Mouse (Mus musculus) kidney, adult 18-20 months (tissue): ENCODE results near the gene Pvr.

Experiments
- DNase-seq: peaks from one replicate; pipeline ENCODE4 v3.0.0; 2021

Gene Pvr

DNA sequence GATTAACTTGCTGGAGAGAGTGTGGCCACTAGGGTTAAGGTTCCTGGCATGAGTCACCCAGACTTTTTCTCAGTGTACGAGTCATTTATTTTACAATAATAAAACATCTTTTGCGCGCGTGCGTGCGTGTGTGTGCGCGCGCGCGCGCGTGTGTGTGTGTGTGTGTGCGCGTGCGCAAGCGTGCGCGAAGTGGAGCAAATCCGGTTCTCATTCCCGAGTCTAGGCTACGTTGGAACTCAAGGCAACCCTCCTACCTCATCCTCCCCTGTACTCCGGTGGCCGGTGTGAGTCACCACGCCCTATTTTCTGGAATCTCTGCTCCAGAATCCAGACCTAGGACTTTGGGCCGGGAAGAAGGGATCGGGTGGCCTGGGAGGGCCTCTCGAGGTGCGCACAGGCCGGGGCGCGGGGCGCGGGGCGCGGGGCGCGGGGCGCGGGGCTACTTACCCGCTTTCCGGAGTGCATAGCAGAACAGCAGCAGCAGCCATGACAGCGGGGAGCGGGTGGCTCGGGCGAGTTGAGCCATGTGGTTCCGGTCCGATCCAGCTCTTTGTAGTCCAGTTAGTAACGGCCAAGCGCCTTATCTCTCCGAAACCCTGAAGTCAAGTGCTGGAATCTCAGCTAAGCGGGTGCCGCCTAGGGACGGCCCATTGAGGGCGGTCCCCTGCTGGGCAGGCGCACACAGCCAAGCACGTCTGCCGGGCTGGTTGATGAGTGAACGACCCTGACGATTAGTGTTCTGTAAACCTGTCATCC lies at the start of gene Pvr:
Gene Pvr (minus strand): TSS at position 655 of the 756 bp plus-strand sequence.
- DNase-seq, result peak; percentile 84

DNA sequence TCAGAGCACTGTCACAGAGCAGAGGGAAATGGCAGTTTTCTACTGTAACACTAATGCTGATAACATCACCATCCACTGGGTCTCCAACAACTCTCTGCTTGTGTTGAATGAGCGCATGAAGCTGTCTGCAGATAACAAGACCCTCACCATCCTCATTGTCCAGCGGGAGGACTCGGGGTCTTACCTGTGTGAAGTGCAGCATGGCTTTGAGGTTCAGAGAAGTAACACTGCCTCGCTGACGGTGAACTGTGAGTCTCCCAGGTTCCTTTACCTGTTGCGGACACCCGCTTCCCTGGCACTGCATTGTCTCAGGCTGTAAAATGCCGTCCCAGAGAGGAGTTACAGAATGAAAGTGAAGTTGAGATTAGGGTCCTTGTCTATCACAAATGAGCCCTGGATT lies 49.2 kb upstream of the Pvr start:
- DNase-seq, result no peak

DNA sequence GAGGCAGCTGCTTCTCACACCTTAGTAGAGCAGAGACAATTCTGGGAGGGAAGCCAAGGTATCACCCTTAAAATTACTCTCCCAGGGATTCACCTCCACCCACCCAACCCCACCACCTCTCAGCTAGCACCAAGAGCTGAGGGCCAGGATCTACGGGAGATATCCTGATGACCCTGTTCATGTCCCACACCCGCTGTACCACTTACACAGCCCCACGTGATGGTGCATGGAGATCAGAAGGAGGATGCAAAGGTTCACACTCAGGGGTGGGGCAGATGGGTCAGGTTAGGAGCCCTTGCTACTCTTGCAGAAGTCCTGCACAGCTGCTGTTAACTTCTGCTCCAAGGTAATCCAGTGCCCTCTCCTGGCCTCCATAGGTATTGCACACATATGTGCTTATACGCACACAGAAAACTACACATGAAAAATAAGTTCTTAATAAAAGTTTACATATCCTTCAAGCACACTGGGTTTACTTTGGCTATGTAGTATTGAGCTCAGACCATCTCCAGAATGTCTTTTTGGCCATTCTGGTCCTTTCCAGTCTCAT lies 48.7 kb upstream of the Pvr start:
- no peak for DNase-seq

DNA sequence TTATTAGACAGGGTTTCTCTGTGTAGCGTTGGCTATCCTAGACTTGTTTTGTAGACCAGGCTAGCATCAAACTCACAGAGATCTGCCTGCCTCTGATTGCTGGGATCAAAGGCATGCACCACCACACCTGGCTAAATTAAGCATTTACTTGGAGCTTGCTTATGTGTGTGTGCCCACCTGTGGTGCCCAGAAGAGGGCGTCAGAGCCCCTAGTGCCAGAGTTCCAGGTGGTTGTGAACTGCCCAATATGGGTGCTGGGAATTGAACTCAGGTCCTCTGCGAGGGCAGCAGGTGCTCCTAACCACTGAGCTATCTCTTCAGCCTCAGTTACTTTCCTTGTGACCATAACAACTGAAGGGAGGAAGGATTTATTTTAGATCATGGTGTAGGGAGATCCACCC lies 48.1 kb upstream of the Pvr start:
- no peak for DNase-seq

DNA sequence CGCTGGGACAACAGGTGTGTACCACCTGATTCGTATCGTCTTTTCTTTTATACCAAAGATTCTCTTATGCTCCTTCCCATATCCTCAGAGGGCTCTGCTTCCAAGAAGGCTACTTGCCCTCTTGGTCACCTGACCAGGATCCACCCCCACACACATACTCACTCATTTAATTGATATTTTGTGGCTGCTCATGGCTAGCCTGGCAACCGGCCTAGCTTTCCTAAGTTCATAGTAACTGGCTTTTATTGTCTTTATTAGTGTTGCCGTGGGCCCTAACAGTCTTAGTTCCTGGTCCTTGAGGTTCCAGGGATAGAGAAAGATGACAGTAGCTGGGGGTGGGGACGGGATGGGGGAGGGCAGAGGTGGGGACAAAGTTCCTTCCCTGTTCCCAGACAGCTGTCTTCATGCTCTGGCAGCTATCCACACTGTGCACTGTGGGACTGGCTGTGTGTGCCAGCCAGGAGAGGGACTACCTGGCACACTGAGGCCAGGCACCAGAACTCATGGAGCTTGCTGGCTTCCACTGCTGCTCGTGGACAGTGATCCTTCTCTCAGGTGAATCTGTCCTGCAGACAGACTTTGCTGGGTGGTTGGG lies 44.1 kb upstream of the Pvr start, which contains the start of gene Ceacam20:
Gene Ceacam20 (plus strand): TSS at position 428 of the 595 bp plus-strand sequence.
- peak; percentile 25 for DNase-seq

DNA sequence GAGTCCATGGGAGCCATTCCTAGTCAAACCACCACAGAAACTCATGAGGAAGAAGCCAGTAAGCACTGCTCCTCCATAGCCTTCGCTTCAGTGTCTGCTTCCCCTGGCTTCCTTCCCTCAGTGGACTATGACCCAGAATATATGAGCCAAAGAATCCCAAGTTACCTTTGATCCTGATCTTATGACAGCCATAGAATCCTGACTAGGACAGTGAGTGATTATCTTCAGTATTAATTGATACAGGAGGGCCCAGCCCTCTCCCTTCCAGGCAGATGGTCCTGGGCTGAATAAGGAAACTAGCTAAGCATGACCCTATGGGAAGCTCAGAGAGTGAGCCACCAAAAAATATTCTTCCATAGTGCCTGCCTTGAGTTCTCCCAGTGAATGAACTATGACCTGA lies 41.5 kb upstream of the Pvr start:
- DNase-seq, result no peak

DNA sequence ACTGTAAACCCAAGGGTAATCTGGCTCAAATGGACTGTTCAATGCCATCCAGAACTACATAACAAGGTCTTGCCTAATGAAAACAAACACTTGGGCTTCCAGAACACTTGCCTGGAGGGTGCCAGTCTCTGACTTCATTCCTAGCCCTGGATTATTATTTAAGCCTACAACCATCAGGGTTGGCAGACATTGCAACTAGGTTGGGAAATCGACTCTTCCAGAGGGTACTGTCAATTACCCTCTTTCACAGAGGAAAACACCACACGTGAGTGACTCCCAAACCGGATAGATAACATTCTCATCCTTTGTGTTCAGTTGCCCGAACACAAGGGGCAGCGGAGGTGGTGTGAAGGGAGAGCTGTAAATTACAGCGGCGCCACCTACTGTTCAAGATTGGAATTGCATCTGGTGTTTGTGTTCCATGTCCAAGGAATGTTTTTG lies 35.4 kb upstream of the Pvr start:
- DNase-seq, result peak; percentile 93

DNA sequence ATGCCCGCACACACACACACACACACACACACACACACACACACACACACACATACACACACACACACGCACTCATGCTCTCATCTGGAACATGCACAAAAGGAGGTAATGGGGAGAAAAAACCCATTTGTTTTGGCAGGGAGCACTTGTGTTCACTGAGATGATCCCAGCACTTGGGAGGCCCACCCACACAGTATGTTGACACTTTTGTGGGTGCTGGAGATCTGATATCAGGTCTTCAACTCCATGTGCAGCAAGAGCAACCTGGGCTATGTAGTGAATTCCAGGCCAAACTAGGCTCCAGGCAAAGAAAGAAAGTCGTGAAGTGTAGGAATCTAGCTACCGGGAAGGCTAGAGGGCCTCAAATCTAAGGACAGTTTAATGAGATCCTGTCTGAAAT lies 34.9 kb upstream of the Pvr start:
- DNase-seq, result no peak

DNA sequence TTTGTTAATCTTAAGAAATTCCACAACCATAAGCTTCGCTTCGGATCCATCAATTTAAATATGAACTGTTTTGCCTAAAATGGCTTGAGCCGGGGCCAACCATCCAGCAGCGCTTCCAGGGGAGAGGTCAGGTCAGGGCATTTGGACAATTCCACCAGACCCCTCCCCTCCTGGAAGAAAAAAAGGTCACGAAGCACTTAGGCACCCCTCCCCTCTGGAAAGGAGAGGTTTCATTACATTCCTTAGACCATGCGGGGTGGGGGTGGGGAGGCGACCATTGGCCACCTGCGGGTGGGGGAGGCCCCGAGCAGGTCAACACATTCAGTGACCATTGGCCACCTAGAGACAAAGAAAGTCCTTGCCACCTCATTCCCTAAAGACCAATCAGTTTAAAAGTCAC lies 32.1 kb upstream of the Pvr start:
- no peak for DNase-seq

DNA sequence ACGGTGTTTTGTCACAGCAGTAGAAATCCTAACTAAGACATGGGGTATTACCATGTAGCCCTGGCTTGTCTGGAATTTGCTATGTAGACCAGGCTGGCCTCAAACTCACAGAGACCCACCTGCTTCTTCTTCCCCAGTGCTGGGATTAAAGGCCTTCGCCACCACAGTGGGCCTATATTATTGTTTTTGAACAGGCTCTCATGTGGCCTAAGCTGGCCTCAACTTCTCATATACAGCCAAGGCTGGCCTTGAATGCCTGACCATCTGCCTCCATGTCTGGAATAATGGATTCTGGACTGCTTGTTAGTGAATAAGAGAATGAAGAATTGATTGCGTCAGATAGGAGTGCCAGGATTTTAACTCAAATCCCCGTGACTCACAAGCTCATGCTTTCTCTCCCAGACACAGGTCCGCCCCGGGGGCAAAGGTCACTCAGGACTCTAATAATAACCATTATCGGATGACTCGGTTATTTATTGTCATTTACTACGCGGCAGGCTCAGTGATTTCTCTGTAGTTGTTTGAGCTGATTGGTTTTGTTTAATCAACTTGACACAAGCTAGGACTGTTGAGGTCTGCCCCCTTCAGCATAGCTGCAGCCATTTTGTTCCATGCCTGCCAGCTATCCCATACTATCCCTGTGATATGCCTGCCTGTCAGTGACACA lies 31.5 kb upstream of the Pvr start:
- peak; percentile 29 for DNase-seq

DNA sequence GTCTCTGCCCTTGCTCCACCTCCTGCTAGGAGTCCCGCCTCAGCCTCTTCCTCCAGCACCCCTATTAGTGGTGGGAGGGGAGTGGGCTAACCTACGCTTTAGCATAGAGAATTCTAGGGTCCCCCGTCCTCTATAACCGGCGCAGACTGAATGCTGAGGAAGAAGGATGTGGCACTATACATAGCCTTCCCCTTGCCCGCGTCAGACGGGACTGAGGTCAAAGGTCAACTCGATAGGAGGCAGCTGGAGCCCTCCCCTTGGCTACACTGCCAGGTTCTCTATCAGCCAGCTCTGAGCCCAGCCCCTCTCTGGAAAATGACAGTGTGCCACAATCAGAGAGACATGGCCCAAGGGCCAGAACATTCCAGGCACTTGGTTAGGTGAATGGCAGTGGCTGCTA lies 29.6 kb upstream of the Pvr start, which contains the start of gene Igsf23:
Gene Igsf23 (minus strand): TSS at position 168 of the 400 bp plus-strand sequence.
- no peak for DNase-seq

DNA sequence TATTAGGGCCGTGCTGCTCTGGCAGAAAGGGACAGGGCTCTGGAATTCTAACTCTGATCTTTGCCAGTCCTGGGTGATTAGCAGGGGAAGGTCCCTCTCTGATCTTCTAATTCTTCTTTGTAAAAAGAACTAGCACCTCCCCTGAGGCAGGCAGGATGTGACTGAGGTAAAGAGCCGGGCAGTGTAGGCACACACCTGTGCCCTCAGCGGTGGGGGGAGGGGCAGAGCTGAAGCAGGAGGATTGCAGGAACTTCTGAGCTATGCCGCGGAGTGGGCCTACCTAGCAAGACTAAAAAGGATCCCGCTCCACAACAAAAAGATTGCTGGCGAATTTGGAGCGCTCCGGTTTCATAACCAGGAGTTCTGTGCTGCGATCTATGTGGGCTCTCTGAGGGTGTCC lies 29.0 kb upstream of the Pvr start:
- no peak for DNase-seq

DNA sequence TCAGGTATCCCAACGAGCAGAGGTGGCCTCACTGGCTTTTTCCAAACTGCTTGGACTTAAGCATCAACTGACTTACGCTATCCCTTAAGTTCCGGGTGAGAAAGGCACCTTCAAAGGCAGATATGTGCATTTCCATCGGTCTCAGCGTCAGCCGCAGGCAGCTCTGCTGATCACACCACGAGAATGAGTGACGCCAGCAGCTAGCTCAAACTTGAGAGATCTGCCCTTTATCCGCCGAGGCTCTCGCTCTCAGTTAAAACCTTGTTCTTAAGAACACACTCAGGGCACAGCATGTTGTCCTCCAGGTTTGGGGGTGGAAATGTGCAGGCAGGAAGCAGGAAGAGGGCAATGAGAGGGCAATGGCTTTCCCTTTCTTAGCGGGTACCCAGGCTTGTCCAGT lies 28.0 kb upstream of the Pvr start:
- no peak for DNase-seq

DNA sequence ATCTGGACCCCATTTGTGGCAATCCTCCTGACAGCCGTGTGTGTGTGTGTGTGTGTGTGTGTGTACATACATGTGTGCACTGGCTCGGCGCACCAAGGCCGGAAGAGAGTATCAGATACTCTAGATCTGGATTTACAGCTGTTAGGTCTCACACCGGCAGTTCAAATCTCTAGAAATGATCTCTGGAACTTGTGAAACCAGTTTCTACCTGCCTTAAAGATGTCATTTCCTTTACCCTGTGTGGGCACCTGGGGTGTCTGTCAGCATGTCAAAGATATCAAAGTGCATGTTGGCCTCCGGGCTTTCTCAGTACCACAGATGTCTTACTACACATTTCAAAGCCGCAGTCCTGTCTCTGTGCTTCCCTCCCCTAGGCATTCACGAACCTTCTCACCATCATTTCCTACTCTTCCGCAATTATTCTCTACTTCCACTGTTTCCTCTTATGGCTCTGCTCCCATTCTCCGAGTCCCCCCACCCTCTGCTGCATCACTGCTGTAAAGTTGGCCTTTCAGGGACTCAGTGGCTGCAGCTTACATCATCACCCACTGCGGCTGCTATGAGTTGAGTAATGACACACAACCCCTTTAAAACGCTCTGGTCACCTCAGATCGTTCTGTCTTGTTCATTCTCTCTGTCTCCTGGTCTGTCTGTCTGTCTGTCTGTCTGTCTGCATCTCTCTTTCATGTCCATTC lies 25.0 kb upstream of the Pvr start:
- DNase-seq, result no peak

DNA sequence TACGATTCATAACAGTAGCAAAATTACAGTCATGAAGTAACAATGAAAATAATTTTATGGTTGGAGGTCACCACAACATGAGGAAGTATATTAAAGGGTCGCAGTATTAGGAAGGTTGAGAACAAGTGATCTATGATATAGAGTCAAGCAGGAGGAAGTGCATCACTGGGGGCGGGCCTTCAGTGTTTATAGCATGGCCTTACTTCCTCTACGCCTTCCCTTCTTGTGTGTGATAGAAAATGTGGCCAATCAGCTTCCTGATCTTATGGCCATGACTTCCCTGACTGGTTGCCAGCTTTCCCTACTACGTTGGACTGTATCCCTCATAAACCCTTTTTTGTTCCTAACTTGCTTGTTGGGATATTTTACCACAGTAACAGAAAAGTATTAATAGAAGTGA lies 24.2 kb upstream of the Pvr start:
- no peak for DNase-seq

DNA sequence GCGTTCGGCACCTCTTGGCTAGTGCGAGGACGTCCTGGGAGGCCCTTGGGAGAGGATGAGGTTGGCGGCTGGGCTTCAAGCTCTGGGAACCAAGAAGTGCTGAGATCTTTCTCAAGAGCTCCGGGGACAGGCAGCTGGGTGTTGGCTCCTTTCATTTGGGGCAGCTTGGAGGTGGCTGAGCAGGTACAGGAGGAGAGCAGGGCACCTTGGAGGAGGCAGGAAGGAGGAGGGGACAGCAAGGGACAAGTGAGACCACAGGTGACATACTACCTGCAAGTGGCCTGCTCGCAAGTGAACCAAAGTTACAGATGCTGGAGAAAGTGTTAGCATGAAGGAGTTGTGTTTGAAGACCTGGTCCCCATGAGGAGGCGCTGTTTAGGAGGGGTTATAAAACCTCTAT lies 23.7 kb upstream of the Pvr start:
- DNase-seq, result no peak

DNA sequence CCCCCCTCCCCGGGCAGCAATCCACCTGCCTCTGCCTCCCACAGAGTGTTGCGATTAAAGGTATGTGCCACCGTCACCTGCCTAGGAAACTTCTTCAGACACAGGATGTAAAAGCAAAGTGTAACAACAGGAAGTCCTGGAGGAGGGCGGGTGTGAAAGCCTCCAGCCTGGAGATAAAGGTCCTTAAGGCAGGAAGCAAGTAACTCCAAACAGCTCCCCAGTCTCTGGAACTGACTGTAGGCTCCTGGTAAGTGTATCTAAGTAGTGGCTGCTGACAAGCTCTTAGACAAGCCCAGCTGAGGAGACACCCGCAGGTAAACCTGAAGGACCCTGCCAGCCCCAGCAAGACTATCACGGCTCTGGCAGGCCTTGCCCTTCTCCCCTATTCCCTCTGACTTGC lies 19.3 kb upstream of the Pvr start:
- DNase-seq, result peak; percentile 39

DNA sequence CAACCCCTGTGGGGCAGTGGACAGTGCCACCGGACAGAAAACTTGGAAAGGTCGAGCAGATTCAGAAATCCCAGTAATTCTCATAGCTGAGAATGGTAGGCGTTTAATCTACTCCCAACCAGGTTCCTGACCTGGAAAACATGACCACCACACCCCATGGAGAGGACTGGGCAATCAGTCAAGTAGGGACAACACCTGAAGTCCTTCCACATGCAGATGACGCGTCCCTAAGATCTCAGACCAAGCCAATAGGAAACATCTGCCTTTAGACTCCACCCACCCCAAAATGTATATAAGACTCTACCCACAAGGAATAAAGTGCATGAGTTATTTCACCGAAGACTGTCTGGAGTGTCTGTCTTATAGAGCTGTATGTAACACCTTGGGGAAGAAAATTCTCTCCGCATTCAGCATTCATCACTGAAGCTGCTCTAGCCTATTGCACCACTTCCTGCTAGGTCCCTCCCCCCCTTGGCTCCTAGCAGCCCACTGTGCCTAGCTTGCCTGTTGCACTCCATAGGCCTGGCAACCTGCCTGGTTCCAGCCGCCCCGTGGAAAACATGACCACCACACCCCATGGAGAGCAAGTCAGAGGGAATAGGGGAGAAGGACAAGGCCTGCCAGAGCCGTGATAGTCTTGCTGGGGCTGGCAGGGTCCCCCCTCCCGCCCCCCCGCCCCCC lies 18.7 kb upstream of the Pvr start:
- peak; percentile 78 for DNase-seq

DNA sequence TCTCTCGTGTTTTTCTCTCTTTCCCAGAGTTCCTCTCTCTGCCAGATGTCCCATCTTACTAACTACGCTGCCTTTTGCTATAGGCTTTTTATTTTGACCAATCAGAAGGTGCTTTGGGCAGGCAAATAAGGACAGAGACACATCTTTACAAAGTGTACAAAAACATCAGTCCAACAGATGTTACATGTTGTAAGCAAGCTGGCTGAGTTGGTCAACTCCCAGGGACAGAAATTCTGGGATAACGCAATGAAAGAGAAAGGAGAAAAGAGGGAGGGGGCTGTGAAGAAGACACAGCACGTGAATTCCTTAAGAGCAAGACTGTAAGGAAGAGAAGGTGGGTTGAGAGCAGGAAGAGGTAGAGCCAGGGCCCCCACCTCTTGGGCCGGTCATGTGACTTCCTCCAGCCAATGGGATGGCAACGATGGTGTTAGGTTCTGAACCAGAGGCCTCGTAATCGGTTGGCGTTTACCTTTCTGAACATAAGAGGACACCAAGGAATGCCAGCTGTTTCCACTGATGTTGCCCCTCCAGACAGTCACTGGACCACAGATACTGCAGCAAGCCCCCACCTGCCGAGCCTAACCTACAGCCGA lies 16.4 kb upstream of the Pvr start:
- DNase-seq, result no peak

DNA sequence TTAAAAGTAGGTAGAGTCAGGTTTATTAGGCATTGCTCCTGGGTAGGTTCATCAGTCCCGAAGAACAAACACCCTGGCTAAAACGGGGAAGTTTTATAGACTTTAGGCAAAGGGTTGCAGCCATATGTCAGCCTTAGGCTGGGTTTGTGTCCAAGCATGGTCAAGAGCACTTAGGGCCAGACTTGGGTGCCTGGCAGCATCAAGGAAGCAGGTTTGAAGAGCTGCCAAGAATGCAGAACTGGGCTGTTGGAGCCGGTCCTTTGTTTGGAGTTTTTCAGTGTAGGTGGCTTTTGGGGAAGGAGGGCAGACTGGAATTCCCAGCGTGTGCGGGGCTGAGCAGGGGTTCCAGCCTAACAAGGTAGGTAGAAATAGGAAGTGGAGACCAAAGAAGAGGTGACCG lies 15.0 kb upstream of the Pvr start:
- DNase-seq, result peak; percentile 37

DNA sequence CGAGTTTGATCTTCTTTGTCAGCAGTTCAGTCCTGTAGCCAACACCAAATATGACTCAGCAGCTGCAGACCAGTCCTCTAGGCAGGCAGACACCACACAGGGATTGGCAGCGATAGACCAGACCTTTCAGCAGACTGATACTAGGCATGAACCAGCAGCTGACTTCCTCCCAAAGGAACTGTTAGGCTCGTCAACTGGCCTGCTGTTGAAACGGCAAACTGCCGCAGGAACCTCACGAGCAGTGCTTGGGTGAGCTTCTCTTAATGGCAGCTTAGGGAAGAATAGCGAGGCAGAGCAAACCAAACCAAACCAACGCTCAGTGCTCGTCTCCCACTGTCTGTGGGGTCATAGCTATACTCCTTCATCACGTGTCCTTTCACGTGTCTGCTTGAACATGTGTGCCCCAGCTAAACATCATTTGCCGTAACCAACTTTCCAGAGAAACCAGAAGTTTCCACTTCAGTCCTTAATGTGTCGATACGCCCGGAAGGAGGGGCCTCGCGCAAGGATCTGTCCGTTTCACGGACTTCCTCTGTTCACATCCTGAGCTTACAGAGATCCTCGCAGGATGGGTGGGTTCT lies 14.3 kb upstream of the Pvr start:
- peak; percentile 24 for DNase-seq
